Mouse (Mus musculus) liver, adult 2 months (tissue): ENCODE data around the gene Ccsap. TPM values are rescaled to one million over a fixed set of nuclear protein-coding genes. Genes with fewer than 3 reads are reported as not detected.

Experiments used
- DNase-seq: peaks from one replicate; pipeline ENCODE4 v3.0.0-alpha.2; 2011; ENCODE audit warnings: low read depth, low spot score; ENCODE audit errors: extremely low read depth
- H3K27ac ChIP-seq: fragments of 200-500 bp; replicated peaks from 2 replicates; pipeline ENCODE4 v1.5.1; 2012; ENCODE audit warnings: low read depth, mild to moderate bottlenecking, control low read depth, inconsistent platforms, low read length; ENCODE audit not compliant: insufficient read depth
- H3K27me3 ChIP-seq: fragments of 200-500 bp; 2 replicates; pipeline ENCODE4 v1.6.1; 2012; ENCODE audit warnings: mild to moderate bottlenecking, moderate library complexity, low read length, inconsistent platforms; ENCODE audit not compliant: control insufficient read depth, insufficient read depth
- H3K36me3 ChIP-seq: fragments of 200-500 bp; 2 replicates; pipeline ENCODE4 v1.6.1; 2012; ENCODE audit warnings: low read length, inconsistent platforms; ENCODE audit not compliant: control insufficient read depth, insufficient read depth
- H3K4me1 ChIP-seq: fragments of 200-500 bp; 2 replicates; pipeline ENCODE4 v1.6.1; 2011; ENCODE audit warnings: low read length; ENCODE audit not compliant: control insufficient read depth, insufficient read depth
- H3K4me3 ChIP-seq: fragments of 200-500 bp; 2 replicates; pipeline ENCODE4 v1.5.1; 2011; ENCODE audit warnings: low read depth, mild to moderate bottlenecking, control low read depth, low read length, moderate library complexity; ENCODE audit not compliant: insufficient read depth
- H3K79me2 ChIP-seq: fragments of 200-500 bp; 2 replicates; pipeline ENCODE4 v1.6.1; 2012; ENCODE audit warnings: inconsistent platforms, mild to moderate bottlenecking, low read length, moderate library complexity; ENCODE audit not compliant: control insufficient read depth, insufficient read depth
- H3K9ac ChIP-seq: fragments of 200-500 bp; 2 replicates; pipeline ENCODE4 v1.6.1; 2012; ENCODE audit warnings: low read depth, mild to moderate bottlenecking, control low read depth, inconsistent platforms, low read length
- CTCF ChIP-seq: fragments of 200-500 bp; IDR thresholded peaks from 2 replicates; pipeline ENCODE4 v1.5.1; 2011; ENCODE audit warnings: low read depth, low read length, control low read depth
- POLR2A ChIP-seq: fragments of 200-500 bp; IDR thresholded peaks from 2 replicates; pipeline ENCODE4 v1.6.1; 2011; ENCODE audit warnings: low read length, control low read depth; ENCODE audit not compliant: insufficient read depth; ENCODE audit errors: extremely low read depth
- WGBS: fragments of 180-500 bp; shearing (Covaris S2); methylation state at CpG from one replicate; pipeline ENCODE4 v1.1.7; 2018; 5-methylcytosine and 5-hydroxymethylcytosine counted together
- polyA plus RNA-seq: library from polyadenylated mRNA; depleted of rRNA; stranded (reverse); fragments of >200 nt; gene quantifications from 2 replicates; pipeline ENCODE4 v1.2.3, GENCODE M21; 2012
- total RNA-seq: library from RNA; depleted of rRNA; stranded (reverse); fragments of >200 nt; gene quantifications from 2 replicates; pipeline ENCODE4 v1.2.3, GENCODE M21; 2014

The Ccsap gene
- total and polyA plus RNA-seq, 2 experiments = 0.09 to 0.12 TPM

DNA sequence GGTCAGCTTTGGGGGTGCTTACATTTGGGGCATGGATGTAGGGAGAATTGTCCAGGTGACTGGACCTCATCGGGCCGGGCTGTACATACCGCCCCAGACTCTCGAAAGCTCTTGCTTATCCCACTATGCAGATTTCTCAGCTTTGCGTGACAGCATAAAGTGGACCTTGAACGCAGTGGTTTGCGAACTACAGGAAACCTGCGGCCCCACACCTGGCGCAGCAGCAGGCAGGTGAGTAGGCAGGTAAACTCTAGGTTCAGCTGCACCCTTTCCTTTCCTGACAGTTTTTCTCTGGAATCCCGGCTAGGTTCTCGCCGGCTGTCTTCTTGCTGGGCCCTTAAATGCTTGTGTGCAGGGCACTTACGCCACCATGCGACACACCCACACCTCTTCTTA lies 36.4 kb upstream of the Ccsap start:
- Histone ChIP-seq H3K4me1 (no peaks in the 10 kb centered on the region), H3K27me3 (peaks cover 16% of the 10 kb centered on the region), H3K4me3 (no peak overlapping the region), H3K79me2 (no peaks in the 10 kb centered on the region), H3K9ac (no peak overlapping the region), H3K27ac (no peak overlapping the region), H3K36me3 (no peaks in the 10 kb centered on the region)
- DNase-seq = no peak
- no peak for TF ChIP-seq CTCF
- TF ChIP-seq POLR2A = no peak
- 42% methylated on average over 14 of the region's 14 CpGs for WGBS

- H3K36me3 ChIP-seq = no peaks in the 10 kb centered on the region
- no peak for TF ChIP-seq POLR2A
- TF ChIP-seq CTCF = no peak
- WGBS = 68% methylated on average over 9 of the region's 9 CpGs
- H3K27ac ChIP-seq = no peak overlapping the region
- no peak for DNase-seq
- no peaks in the 10 kb centered on the region for H3K4me1 ChIP-seq
- H3K9ac ChIP-seq = no peak overlapping the region
- H3K4me3 ChIP-seq = no peak overlapping the region
- peaks cover 16% of the 10 kb centered on the region for H3K27me3 ChIP-seq
- H3K79me2 ChIP-seq = no peaks in the 10 kb centered on the region
These were observed 35.8 kb upstream of the Ccsap start for GRCm38 (mm10) chr8:123895680-123896365.

DNA sequence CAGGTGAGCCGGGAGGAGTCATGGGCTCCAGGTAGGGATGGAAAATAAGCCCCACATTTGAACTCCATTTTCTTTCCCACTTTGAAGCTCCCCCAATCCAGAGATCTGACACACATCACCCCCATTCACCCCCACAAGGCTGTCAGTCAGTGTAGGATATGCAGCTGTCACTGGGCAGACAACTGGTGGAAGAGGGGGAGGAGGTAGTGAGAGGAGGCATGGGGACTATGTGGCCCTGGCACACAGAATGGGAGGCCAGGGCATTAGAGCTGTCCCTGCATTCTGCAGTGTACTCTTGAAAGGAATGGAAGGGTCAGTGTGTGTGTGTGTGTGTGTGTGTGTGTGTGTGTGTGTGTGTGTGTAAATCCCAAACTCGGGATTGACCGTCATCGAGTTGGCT lies 35.2 kb upstream of the Ccsap start:
- no peaks in the 10 kb centered on the region for H3K36me3 ChIP-seq
- WGBS = 60% methylated on average over 4 of the region's 4 CpGs
- DNase-seq = no peak
- H3K79me2 ChIP-seq = no peaks in the 10 kb centered on the region
- no peak overlapping the region for H3K4me3 ChIP-seq
- peaks cover 16% of the 10 kb centered on the region for H3K27me3 ChIP-seq
- H3K9ac ChIP-seq = no peak overlapping the region
- H3K27ac ChIP-seq = no peak overlapping the region
- H3K4me1 ChIP-seq = no peaks in the 10 kb centered on the region
- TF ChIP-seq POLR2A = no peak
- TF ChIP-seq CTCF = no peak

DNA sequence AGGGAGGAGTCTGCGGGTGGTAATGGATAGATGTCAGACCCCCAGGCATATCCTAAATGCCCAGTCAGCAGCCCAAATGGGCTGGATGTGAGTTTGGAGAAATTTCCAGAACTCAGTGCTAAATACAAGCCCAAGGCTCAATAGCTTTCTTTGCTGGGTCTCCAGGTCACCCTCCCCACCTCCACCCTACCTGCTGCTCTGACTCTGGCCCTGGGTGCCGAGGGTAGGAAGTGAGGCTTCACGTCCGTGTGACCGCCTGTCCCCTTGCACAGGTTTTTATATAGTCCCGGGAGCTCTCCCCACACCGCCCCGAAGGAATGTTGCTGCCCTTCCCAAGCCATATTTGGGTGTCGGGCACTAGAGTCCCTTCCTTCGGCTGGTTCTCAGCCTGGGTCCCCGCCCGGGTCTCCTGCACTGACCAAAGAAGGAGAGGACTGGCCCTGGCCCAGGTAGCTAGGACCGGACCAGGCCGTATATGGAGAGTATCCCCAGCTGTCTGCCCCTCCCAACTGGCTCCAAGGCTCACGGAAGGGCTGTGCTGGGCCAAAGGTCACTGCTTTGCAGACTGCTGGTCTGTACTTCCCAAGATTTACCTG lies 34.6 kb upstream of the Ccsap start, which contains the start of gene Acta1:
Acta1 (minus strand) TSS at position 250 of the 596 bp plus-strand sequence.
- Histone ChIP-seq H3K27ac (no peak within 1 kb of the TSS), H3K36me3 (no peaks in the 10 kb centered on the region), H3K4me1 (no peaks in the 10 kb centered on the region), H3K79me2 (no peaks in the 10 kb centered on the region), H3K9ac (no peak within 1 kb of the TSS), H3K4me3 (no peak within 1 kb of the TSS), H3K27me3 (peaks cover 16% of the 10 kb centered on the region)
- WGBS = 29% methylated on average over 15 of the region's 15 CpGs
- TF ChIP-seq CTCF = no peak
- no peak for TF ChIP-seq POLR2A
- DNase-seq = no peak

- no peak for TF ChIP-seq POLR2A
- TF ChIP-seq CTCF = no peak
- Histone ChIP-seq H3K27ac (no peak overlapping the region), H3K9ac (no peak overlapping the region), H3K36me3 (no peaks in the 10 kb centered on the region), H3K79me2 (no peaks in the 10 kb centered on the region), H3K4me1 (no peaks in the 10 kb centered on the region), H3K4me3 (no peak overlapping the region), H3K27me3 (peaks cover 19% of the 10 kb centered on the region)
- 82% methylated on average over 11 of the region's 11 CpGs for WGBS
- DNase-seq = no peak
These were observed 33.4 kb upstream of the Ccsap start for GRCm38 (mm10) chr8:123893413-123893812.

DNA sequence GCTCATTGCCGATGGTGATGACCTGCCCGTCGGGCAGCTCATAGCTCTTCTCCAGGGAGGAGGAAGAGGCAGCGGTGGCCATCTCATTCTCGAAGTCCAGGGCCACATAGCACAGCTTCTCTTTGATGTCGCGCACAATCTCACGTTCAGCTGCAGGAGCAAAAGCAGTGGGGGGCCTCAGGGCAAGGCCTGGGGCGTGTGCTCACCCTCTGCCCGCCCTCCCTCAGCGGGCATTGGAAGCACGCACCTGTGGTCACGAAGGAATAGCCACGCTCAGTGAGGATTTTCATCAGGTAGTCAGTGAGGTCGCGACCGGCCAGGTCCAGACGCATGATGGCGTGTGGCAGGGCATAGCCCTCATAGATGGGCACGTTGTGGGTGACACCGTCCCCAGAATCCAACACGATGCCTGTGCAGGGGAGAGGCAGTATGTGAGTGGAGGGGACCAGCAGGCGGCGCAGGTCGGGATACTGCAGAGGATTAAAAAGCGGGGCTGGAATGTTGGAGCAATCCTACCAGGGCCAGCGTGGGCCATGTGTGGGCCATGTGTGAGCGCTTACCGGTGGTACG lies 32.7 kb upstream of the Ccsap start:
- H3K27me3 ChIP-seq = peaks cover 19% of the 10 kb centered on the region

More for the DNA sequence above, 32.7 kb upstream of the Ccsap start:
- no peaks in the 10 kb centered on the region for H3K4me1 ChIP-seq
- H3K27ac ChIP-seq = no peak overlapping the region
- no peak overlapping the region for H3K4me3 ChIP-seq
- 17% methylated on average over 30 of the region's 30 CpGs for WGBS
- no peak overlapping the region for H3K9ac ChIP-seq
- TF ChIP-seq POLR2A (no peak), CTCF (no peak)
- no peaks in the 10 kb centered on the region for H3K79me2 ChIP-seq
- DNase-seq = no peak
- H3K36me3 ChIP-seq = no peaks in the 10 kb centered on the region
